Mouse (Mus musculus): ENCODE measurements at regions not wholly inside any gene's neighbourhood (a gene's known extent, or its start where the extent isn't known, plus 50 kb on each side); places are given as distances from the start of the nearest gene placed in this dataset.

DNA sequence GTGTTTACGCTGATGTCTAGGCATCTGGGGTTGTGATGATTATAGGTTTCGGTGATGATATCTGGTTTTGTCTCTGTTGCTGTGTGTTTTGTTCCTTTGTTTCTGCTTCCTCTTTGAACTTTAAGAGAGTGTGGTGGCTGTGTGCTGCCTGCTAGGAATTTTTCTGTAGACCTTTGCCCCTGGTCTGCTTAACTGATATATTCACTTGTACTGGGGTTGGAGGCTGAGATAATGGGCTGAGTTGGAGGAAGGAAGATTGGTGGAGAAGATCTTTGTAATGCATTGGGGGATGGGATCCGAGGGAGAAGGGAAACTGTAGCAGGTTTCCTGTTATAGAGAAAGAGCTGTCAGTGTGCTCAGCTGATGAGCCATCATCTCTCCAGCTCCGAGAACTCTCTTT lies 55.8 kb downstream of the Mid1ip1 start:
- no peaks in the 10 kb centered on the region for H3K9me3 ChIP-seq (replicated peaks; ENCODE audit: control insufficient read depth, low read length)
- H3K4me2 ChIP-seq = no peak overlapping the region
- ATAC-seq (replicated peaks; ENCODE audit: insufficient number of reproducible peaks, low FRiP score, low TSS enrichment) = no peak
- 51% methylated on average over 4 of the region's 4 CpGs for WGBS (ENCODE audit: insufficient replicate concordance)
- no peaks in the 10 kb centered on the region for H3K27me3 ChIP-seq (ENCODE audit: control insufficient read depth, insufficient read depth, low read length)
- no peak overlapping the region for H3K9ac ChIP-seq (ENCODE audit: low read depth, low read length)
- H3K4me3 ChIP-seq (ENCODE audit: low read depth, low read length) = no peak overlapping the region
- H3K36me3 ChIP-seq (ENCODE audit: control insufficient read depth, insufficient read depth, low read length) = no peaks in the 10 kb centered on the region
- H3K27ac ChIP-seq (ENCODE audit: low read depth, low read length) = no peak overlapping the region
- no peaks in the 10 kb centered on the region for H3K4me1 ChIP-seq (ENCODE audit: control insufficient read depth, insufficient read depth, low read length)

DNA sequence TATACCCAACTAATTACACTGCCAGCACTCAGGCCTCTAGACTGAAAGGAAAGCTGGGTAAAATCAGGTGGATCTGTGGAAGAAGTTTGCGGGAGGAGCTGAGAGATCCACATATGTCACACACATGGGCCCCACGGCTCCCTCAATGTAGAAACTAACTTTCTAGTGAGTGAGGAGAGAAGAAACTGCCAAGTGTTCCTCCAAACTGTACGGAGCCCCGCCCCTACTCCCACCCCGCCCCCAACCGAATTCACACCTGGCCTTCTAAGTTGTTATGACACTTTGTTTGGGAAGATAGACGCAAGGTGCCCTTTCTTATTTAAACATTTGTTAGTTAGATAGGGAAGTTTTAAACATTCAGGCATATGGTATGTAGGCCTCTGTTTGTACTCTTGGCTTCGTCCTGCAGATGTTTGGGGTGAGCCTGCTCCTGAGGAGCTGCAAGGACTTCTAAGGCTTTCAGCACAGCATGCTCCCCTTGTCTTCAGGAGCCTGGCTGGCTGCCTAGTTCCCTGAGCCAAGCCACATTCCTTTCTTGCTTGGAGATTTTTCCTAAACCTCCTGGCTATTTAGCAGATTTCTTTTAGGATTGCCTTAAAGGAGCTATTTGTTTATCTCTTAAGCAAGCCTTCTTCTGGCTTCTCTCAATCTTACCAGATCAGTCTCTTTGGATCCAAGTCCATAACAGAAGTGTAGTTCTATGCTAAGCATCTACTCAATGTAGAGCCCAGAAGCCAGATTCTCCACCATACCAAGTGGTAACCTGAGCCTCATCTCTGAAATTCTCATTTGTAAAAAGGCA lies 61.1 kb downstream of the Mid1ip1 start:
- Histone ChIP-seq H3K9ac (ENCODE audit: low read depth, low read length) (no peak overlapping the region), H3K9me3 (replicated peaks; ENCODE audit: control insufficient read depth, low read length) (no peaks in the 10 kb centered on the region), H3K27me3 (ENCODE audit: control insufficient read depth, insufficient read depth, low read length) (no peaks in the 10 kb centered on the region), H3K4me3 (ENCODE audit: low read depth, low read length) (no peak overlapping the region), H3K36me3 (ENCODE audit: control insufficient read depth, insufficient read depth, low read length) (no peaks in the 10 kb centered on the region), H3K4me2 (no peak overlapping the region), H3K27ac (ENCODE audit: low read depth, low read length) (no peak overlapping the region), H3K4me1 (ENCODE audit: control insufficient read depth, insufficient read depth, low read length) (no peaks in the 10 kb centered on the region)
- WGBS (ENCODE audit: insufficient replicate concordance) = 39% methylated on average over 8 of the region's 8 CpGs
- no peak for ATAC-seq (replicated peaks; ENCODE audit: insufficient number of reproducible peaks, low FRiP score, low TSS enrichment)

DNA sequence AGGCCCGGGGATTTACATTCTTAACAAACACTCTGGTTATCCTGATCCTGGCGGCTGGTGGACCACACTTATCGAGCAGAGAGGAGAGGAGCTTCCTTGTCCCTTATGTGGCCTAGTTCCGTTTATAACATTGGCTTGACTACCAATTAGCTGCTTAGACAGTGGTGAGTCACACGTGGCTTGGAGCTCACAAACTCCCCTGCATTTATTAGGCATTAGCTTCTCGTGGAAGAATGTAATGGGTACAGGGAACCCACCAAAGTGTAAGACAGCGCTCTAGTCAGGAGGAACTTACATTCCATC lies 61.7 kb downstream of the Mid1ip1 start:
- no peak for ATAC-seq (replicated peaks; ENCODE audit: insufficient number of reproducible peaks, low FRiP score, low TSS enrichment)
- WGBS (ENCODE audit: insufficient replicate concordance) = 38% methylated on average over 7 of the region's 7 CpGs
- Histone ChIP-seq H3K4me2 (no peak overlapping the region), H3K27ac (ENCODE audit: low read depth, low read length) (no peak overlapping the region), H3K9ac (ENCODE audit: low read depth, low read length) (no peak overlapping the region), H3K4me1 (ENCODE audit: control insufficient read depth, insufficient read depth, low read length) (no peaks in the 10 kb centered on the region), H3K27me3 (ENCODE audit: control insufficient read depth, insufficient read depth, low read length) (no peaks in the 10 kb centered on the region), H3K36me3 (ENCODE audit: control insufficient read depth, insufficient read depth, low read length) (no peaks in the 10 kb centered on the region), H3K9me3 (replicated peaks; ENCODE audit: control insufficient read depth, low read length) (no peaks in the 10 kb centered on the region), H3K4me3 (ENCODE audit: low read depth, low read length) (no peak overlapping the region)

DNA sequence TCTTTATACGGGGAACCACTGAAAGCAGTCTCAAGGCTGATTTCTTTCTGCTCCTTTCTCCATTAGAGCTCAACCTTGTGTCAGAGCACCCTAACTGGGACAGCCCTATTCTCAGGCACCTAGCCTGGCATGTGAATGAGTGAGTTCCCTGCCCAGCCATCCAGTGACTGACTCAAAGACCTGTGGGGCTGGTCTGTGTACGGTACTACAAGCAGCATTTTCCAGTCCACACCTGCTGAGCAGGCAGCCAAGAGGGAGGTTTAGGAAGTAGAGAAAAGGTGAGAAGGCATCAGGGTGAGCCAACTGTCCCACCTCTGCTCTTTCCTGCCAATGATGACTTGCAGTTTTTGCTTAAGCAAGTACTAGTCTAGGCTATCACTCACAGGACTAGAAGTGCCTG lies 63.2 kb downstream of the Mid1ip1 start:
- Histone ChIP-seq H3K4me2 (no peak overlapping the region), H3K9me3 (replicated peaks; ENCODE audit: control insufficient read depth, low read length) (no peaks in the 10 kb centered on the region), H3K27ac (ENCODE audit: low read depth, low read length) (no peak overlapping the region), H3K36me3 (ENCODE audit: control insufficient read depth, insufficient read depth, low read length) (no peaks in the 10 kb centered on the region), H3K4me3 (ENCODE audit: low read depth, low read length) (no peak overlapping the region), H3K27me3 (ENCODE audit: control insufficient read depth, insufficient read depth, low read length) (no peaks in the 10 kb centered on the region), H3K9ac (ENCODE audit: low read depth, low read length) (no peak overlapping the region), H3K4me1 (ENCODE audit: control insufficient read depth, insufficient read depth, low read length) (no peaks in the 10 kb centered on the region)
- WGBS (ENCODE audit: insufficient replicate concordance) = 68% methylated on average over 2 of the region's 2 CpGs
- no peak for ATAC-seq (replicated peaks; ENCODE audit: insufficient number of reproducible peaks, low FRiP score, low TSS enrichment)

DNA sequence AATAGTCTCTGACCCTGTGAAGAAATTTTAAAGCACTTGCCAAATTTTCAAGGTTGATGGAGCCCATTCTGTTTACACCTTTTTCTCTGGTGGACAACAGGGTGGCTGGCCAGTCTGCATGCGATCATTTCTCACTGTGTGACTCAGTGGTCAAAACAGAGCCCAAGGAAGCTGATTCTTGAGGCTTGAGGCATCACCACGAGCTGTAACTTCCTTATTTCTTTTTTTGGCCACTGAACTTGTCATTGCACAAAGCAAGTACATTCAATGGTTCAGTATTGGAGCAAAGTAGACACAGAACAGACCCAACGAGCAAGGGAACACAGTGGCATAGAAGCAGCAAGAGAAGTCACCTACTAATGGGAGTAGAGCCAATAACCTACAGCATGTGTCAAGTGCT lies 71.5 kb downstream of the Mid1ip1 start:
- H3K27me3 ChIP-seq (ENCODE audit: control insufficient read depth, insufficient read depth, low read length) = no peaks in the 10 kb centered on the region
- no peaks in the 10 kb centered on the region for H3K4me1 ChIP-seq (ENCODE audit: control insufficient read depth, insufficient read depth, low read length)
- no peak overlapping the region for H3K27ac ChIP-seq (ENCODE audit: low read depth, low read length)
- H3K36me3 ChIP-seq (ENCODE audit: control insufficient read depth, insufficient read depth, low read length) = no peaks in the 10 kb centered on the region
- no peak for ATAC-seq (replicated peaks; ENCODE audit: insufficient number of reproducible peaks, low FRiP score, low TSS enrichment)
- WGBS (ENCODE audit: insufficient replicate concordance) = 67% methylated on average over 3 of the region's 3 CpGs
- H3K9ac ChIP-seq (ENCODE audit: low read depth, low read length) = no peak overlapping the region
- no peaks in the 10 kb centered on the region for H3K9me3 ChIP-seq (replicated peaks; ENCODE audit: control insufficient read depth, low read length)
- H3K4me2 ChIP-seq = no peak overlapping the region
- H3K4me3 ChIP-seq (ENCODE audit: low read depth, low read length) = no peak overlapping the region

DNA sequence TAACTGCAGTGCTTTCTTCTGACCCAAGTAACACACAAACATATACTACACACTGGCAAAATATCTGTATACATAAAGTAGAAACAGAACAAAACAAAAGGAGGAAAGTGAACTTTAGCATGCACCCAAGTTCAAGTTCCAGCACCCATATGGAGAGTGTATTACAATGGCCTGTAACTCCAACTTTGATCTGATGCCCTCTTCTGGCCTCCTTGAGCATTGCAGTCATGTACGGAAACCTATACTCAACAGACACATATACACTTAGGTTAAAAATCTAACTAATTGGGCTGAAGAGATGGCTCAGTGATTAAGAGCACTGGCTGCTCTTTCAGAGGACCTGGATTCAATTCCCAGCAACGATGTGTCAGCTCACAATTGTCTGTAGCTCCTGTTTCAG lies 72.2 kb downstream of the Mid1ip1 start:
- Histone ChIP-seq H3K4me2 (no peak overlapping the region), H3K9me3 (replicated peaks; ENCODE audit: control insufficient read depth, low read length) (no peaks in the 10 kb centered on the region), H3K36me3 (ENCODE audit: control insufficient read depth, insufficient read depth, low read length) (no peaks in the 10 kb centered on the region), H3K4me3 (ENCODE audit: low read depth, low read length) (no peak overlapping the region), H3K27me3 (ENCODE audit: control insufficient read depth, insufficient read depth, low read length) (no peaks in the 10 kb centered on the region), H3K27ac (ENCODE audit: low read depth, low read length) (no peak overlapping the region), H3K9ac (ENCODE audit: low read depth, low read length) (no peak overlapping the region), H3K4me1 (ENCODE audit: control insufficient read depth, insufficient read depth, low read length) (no peaks in the 10 kb centered on the region)
- WGBS (ENCODE audit: insufficient replicate concordance) = 83% methylated on average over 2 of the region's 2 CpGs
- no peak for ATAC-seq (replicated peaks; ENCODE audit: insufficient number of reproducible peaks, low FRiP score, low TSS enrichment)

DNA sequence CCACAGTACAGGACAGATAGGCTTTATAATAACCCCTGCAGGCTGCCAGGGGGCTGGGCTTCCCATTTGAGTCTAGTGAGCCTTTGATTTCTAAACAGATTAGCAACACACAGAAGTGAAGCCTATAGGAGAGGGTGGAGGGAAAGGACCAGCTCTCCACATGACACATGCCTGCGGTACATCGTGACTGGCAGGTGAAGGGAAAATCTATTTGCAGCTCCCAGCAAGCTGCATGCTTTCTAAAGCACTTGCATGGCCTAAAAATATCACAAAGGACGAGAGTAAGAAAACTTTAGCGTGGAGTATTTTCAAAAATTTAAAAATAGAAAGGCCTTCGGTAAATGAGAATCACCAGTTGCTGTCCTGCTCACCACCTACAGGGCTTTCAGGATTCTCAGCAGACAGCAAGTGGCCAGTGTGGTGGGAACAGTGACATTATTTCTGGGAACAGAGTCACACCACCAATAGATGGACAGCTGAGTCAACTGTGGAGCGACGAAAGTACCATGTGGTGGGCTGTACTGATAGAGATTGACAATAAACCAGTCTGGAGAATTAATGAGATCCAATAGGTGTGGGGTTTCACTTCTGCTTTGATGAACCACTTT lies 105.6 kb downstream of the Mid1ip1 start:
- peak overlapping the region; percentile 46; the same call in 1 of the 2 replicates for H3K27ac ChIP-seq (ENCODE audit: low read depth, low read length)
- H3K9me3 ChIP-seq (replicated peaks; ENCODE audit: control insufficient read depth, low read length) = no peaks in the 10 kb centered on the region
- WGBS (ENCODE audit: insufficient replicate concordance) = 56% methylated on average over 7 of the region's 7 CpGs
- no peak overlapping the region for H3K4me3 ChIP-seq (ENCODE audit: low read depth, low read length)
- no peaks in the 10 kb centered on the region for H3K36me3 ChIP-seq (ENCODE audit: control insufficient read depth, insufficient read depth, low read length)
- ATAC-seq (replicated peaks; ENCODE audit: insufficient number of reproducible peaks, low FRiP score, low TSS enrichment) = no peak
- H3K27me3 ChIP-seq (ENCODE audit: control insufficient read depth, insufficient read depth, low read length) = no peaks in the 10 kb centered on the region
- no peak overlapping the region for H3K9ac ChIP-seq (ENCODE audit: low read depth, low read length)
- H3K4me2 ChIP-seq = no peak overlapping the region
- H3K4me1 ChIP-seq (ENCODE audit: control insufficient read depth, insufficient read depth, low read length) = no peaks in the 10 kb centered on the region

DNA sequence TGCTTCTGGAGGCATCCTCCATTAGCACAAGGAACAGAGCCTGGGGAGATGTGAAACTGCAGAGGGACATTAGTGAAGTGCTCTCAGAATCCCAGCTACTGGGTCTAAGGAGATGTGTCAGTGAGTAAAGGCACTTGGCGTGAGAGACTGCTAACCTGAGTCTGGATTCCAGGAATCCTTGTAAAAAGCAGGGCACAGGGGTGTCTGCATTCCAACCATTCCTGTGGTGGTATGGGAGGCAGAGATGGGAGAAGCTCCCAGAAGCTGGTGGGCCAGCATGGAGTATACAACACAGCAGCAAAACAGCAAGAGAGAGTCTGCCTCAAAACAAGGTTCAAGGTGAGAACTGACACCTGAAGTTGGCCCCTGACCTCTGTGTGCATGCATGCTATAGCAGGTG lies 118.9 kb downstream of the Mid1ip1 start:
- Histone ChIP-seq H3K27ac (ENCODE audit: low read depth, low read length) (no peak overlapping the region), H3K4me3 (ENCODE audit: low read depth, low read length) (no peak overlapping the region), H3K4me1 (ENCODE audit: control insufficient read depth, insufficient read depth, low read length) (no peaks in the 10 kb centered on the region), H3K4me2 (no peak overlapping the region), H3K36me3 (ENCODE audit: control insufficient read depth, insufficient read depth, low read length) (no peaks in the 10 kb centered on the region), H3K27me3 (ENCODE audit: control insufficient read depth, insufficient read depth, low read length) (no peaks in the 10 kb centered on the region), H3K9me3 (replicated peaks; ENCODE audit: control insufficient read depth, low read length) (no peaks in the 10 kb centered on the region), H3K9ac (ENCODE audit: low read depth, low read length) (no peak overlapping the region)
- ATAC-seq (replicated peaks; ENCODE audit: insufficient number of reproducible peaks, low FRiP score, low TSS enrichment) = no peak
- 19% methylated on average over 1 of the region's 1 CpGs for WGBS (ENCODE audit: insufficient replicate concordance)

DNA sequence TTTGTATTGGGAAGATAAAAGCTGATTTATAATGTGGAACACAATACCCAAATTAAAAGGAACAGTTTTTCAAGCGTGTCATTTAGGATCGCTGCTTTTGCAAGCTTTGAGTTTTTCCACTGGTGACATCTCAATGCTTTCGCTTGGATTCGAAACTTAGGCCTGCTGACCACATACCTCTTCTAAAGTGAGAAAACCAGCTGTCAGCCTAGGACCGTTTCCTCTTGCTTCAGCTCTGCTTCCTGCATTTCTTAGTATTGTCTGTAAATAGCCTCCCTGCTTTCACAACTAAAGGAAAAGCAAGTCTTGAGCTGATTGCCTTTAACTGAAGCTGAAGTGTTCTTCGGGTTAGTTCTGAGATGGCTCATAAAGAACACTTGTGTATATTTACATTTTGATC lies 142.3 kb downstream of the Mid1ip1 start:
- no peak for ATAC-seq (replicated peaks; ENCODE audit: insufficient number of reproducible peaks, low FRiP score, low TSS enrichment)
- Histone ChIP-seq H3K4me1 (ENCODE audit: control insufficient read depth, insufficient read depth, low read length) (no peaks in the 10 kb centered on the region), H3K27me3 (ENCODE audit: control insufficient read depth, insufficient read depth, low read length) (no peaks in the 10 kb centered on the region), H3K27ac (ENCODE audit: low read depth, low read length) (no peak overlapping the region), H3K9ac (ENCODE audit: low read depth, low read length) (no peak overlapping the region), H3K4me3 (ENCODE audit: low read depth, low read length) (no peak overlapping the region), H3K36me3 (ENCODE audit: control insufficient read depth, insufficient read depth, low read length) (no peaks in the 10 kb centered on the region), H3K9me3 (replicated peaks; ENCODE audit: control insufficient read depth, low read length) (no peaks in the 10 kb centered on the region), H3K4me2 (no peak overlapping the region)
- 59% methylated on average over 6 of the region's 6 CpGs for WGBS (ENCODE audit: insufficient replicate concordance)

Measured in heart, embryonic 11.5 days (tissue).